Mouse (Mus musculus) urinary bladder, adult 2 months (tissue): ENCODE results near the gene Ddx21. TPM values are rescaled to one million over a fixed set of nuclear protein-coding genes. Genes with fewer than 3 reads are reported as not detected.

Experiments used
- polyA plus RNA-seq: library from polyadenylated mRNA; depleted of rRNA; stranded (reverse); fragments of >200 nt; gene quantifications from 2 replicates; pipeline ENCODE4 v1.2.3, GENCODE M21; 2012; rRNA removed

Ddx21 gene
- polyA plus RNA-seq, 1 experiment, result 37.3 TPM

Other genes with a start within 250 kb of the Ddx21 start
- gene Hk1, start 222.4 kb downstream of the Ddx21 start, polyA plus RNA-seq, result 53.9 and 83.8 TPM in 2 replicates
- 0.14 and 0.15 TPM in 2 replicates for gene Hkdc1, start 179.8 kb downstream of the Ddx21 start, polyA plus RNA-seq
- gene 4930507D05Rik, start 152.8 kb downstream of the Ddx21 start, polyA plus RNA-seq, result 0.06 and 0.08 TPM in 2 replicates
- gene Supv3l1, start 152.5 kb downstream of the Ddx21 start, polyA plus RNA-seq, result 20.0 and 21.3 TPM in 2 replicates
- 49.9 and 50.6 TPM in 2 replicates for gene Vps26a, start 115.5 kb downstream of the Ddx21 start, polyA plus RNA-seq
- gene Srgn, start 74.8 kb downstream of the Ddx21 start, polyA plus RNA-seq, result 20.3 and 24.9 TPM in 2 replicates
- 31.4 and 34.4 TPM in 2 replicates for gene Kif1bp, start 23.8 kb downstream of the Ddx21 start, polyA plus RNA-seq
- 85.8 and 88.3 TPM in 2 replicates for gene Ddx50, start 48.9 kb upstream of the Ddx21 start, polyA plus RNA-seq
- 0.74 and 0.87 TPM in 2 replicates for gene Stox1, start 123.8 kb upstream of the Ddx21 start, polyA plus RNA-seq
- 28.5 and 33.3 TPM in 2 replicates for gene Ccar1, start 190.0 kb upstream of the Ddx21 start, polyA plus RNA-seq